Mouse (Mus musculus): ENCODE data around the gene Srsf4.

- TF ChIP-seq CTCF (IDR thresholded peaks at IDR 0.05; ENCODE audit: control insufficient read depth, insufficient read depth, insufficient read length) (no peak), FOSL1 (IDR thresholded peaks at IDR 0.05; ENCODE audit: insufficient read depth, low read length, poor library complexity, severe bottlenecking) (no peak)
Observed at GRCm38 (mm10) chr4:131833971-131834609, 39.3 kb upstream of the Srsf4 start.

Data from C2C12 (cell line).